Mouse (Mus musculus): Measurements from ENCODE around the gene Enpp6. TPM values are rescaled to one million over a fixed set of nuclear protein-coding genes. Genes with fewer than 3 reads are reported as not detected.

Enpp6 gene
- polyA plus RNA-seq, 2 experiments: 0.49 to 1.7 TPM

- H3K4me3 ChIP-seq (replicated peaks; ENCODE audit: low read length): no peak overlapping the region
- H3K9ac ChIP-seq (ENCODE audit: low read depth, low read length, severe bottlenecking): no peak overlapping the region
- ATAC-seq (ENCODE audit: low FRiP score, low read depth) (no peak), DNase-seq (ENCODE audit: low spot score) (no peak)
- no peaks in the 10 kb centered on the region for H3K27me3 ChIP-seq (ENCODE audit: control insufficient read depth, insufficient read depth, low read length)
- WGBS: 48% methylated on average over 4 of the region's 4 CpGs
- H3K4me1 ChIP-seq (ENCODE audit: control insufficient read depth, insufficient read depth, low read length): no peaks in the 10 kb centered on the region
- no peak for TF ChIP-seq POLR2A (IDR thresholded peaks at IDR 0.05; ENCODE audit: borderline replicate concordance, extremely low read depth, insufficient read depth, insufficient read length)
- H3K4me2 ChIP-seq (replicated peaks; ENCODE audit: low read depth, low read length, severe bottlenecking): no peak overlapping the region
- H3K9me3 ChIP-seq (ENCODE audit: control insufficient read depth, low read length): no peaks in the 10 kb centered on the region
- no peaks in the 10 kb centered on the region for H3K36me3 ChIP-seq (ENCODE audit: control insufficient read depth, insufficient read depth, low read length)
- no peak overlapping the region for H3K27ac ChIP-seq (replicated peaks; ENCODE audit: low read depth, low read length)
Observed at GRCm38 (mm10) chr8:47117336-47117735, 130.6 kb downstream of the Enpp6 start.

GRCm38 (mm10) chr8:47119895-47120294 lies 133.2 kb downstream of the Enpp6 start:
- Histone ChIP-seq H3K9me3 (ENCODE audit: control insufficient read depth, low read length) (no peaks in the 10 kb centered on the region), H3K27ac (replicated peaks; ENCODE audit: low read depth, low read length) (no peak overlapping the region), H3K36me3 (ENCODE audit: control insufficient read depth, insufficient read depth, low read length) (no peaks in the 10 kb centered on the region), H3K9ac (ENCODE audit: low read depth, low read length, severe bottlenecking) (no peak overlapping the region), H3K4me3 (replicated peaks; ENCODE audit: low read length) (no peak overlapping the region), H3K27me3 (ENCODE audit: control insufficient read depth, insufficient read depth, low read length) (no peaks in the 10 kb centered on the region), H3K4me2 (replicated peaks; ENCODE audit: low read depth, low read length, severe bottlenecking) (no peak overlapping the region), H3K4me1 (ENCODE audit: control insufficient read depth, insufficient read depth, low read length) (no peaks in the 10 kb centered on the region)
- TF ChIP-seq POLR2A (IDR thresholded peaks at IDR 0.05; ENCODE audit: borderline replicate concordance, extremely low read depth, insufficient read depth, insufficient read length): no peak
- WGBS: 64% methylated on average over 1 of the region's 1 CpGs
- no peak for ATAC-seq (ENCODE audit: low FRiP score, low read depth)
- DNase-seq (ENCODE audit: low spot score): no peak

- H3K4me1 ChIP-seq (ENCODE audit: control insufficient read depth, insufficient read depth, low read length): no peaks in the 10 kb centered on the region
- H3K27ac ChIP-seq (replicated peaks; ENCODE audit: low read depth, low read length): no peak overlapping the region
- no peaks in the 10 kb centered on the region for H3K9me3 ChIP-seq (ENCODE audit: control insufficient read depth, low read length)
- DNase-seq (ENCODE audit: low spot score) (no peak), ATAC-seq (ENCODE audit: low FRiP score, low read depth) (no peak)
- no peak overlapping the region for H3K9ac ChIP-seq (ENCODE audit: low read depth, low read length, severe bottlenecking)
- no peaks in the 10 kb centered on the region for H3K36me3 ChIP-seq (ENCODE audit: control insufficient read depth, insufficient read depth, low read length)
- 88% methylated on average over 1 of the region's 1 CpGs for WGBS
- TF ChIP-seq POLR2A (IDR thresholded peaks at IDR 0.05; ENCODE audit: borderline replicate concordance, extremely low read depth, insufficient read depth, insufficient read length): no peak
- no peak overlapping the region for H3K4me2 ChIP-seq (replicated peaks; ENCODE audit: low read depth, low read length, severe bottlenecking)
- H3K27me3 ChIP-seq (ENCODE audit: control insufficient read depth, insufficient read depth, low read length): no peaks in the 10 kb centered on the region
- no peak overlapping the region for H3K4me3 ChIP-seq (replicated peaks; ENCODE audit: low read length)
Observed at GRCm38 (mm10) chr8:47128859-47129258, 142.2 kb downstream of the Enpp6 start.

GRCm38 (mm10) chr8:47133381-47133780 lies 146.7 kb downstream of the Enpp6 start:
- ATAC-seq (ENCODE audit: low FRiP score, low read depth) (no peak), DNase-seq (ENCODE audit: low spot score) (no peak)
- Histone ChIP-seq H3K27ac (replicated peaks; ENCODE audit: low read depth, low read length) (no peak overlapping the region), H3K36me3 (ENCODE audit: control insufficient read depth, insufficient read depth, low read length) (no peaks in the 10 kb centered on the region), H3K9me3 (ENCODE audit: control insufficient read depth, low read length) (no peaks in the 10 kb centered on the region), H3K4me1 (ENCODE audit: control insufficient read depth, insufficient read depth, low read length) (peaks cover 16% of the 10 kb centered on the region), H3K4me2 (replicated peaks; ENCODE audit: low read depth, low read length, severe bottlenecking) (no peak overlapping the region), H3K4me3 (replicated peaks; ENCODE audit: low read length) (no peak overlapping the region), H3K9ac (ENCODE audit: low read depth, low read length, severe bottlenecking) (no peak overlapping the region), H3K27me3 (ENCODE audit: control insufficient read depth, insufficient read depth, low read length) (no peaks in the 10 kb centered on the region)
- no peak for TF ChIP-seq POLR2A (IDR thresholded peaks at IDR 0.05; ENCODE audit: borderline replicate concordance, extremely low read depth, insufficient read depth, insufficient read length)
- WGBS: 87% methylated on average over 3 of the region's 3 CpGs

GRCm38 (mm10) chr8:47134736-47135135 lies 148.0 kb downstream of the Enpp6 start:
- no peak for ATAC-seq (ENCODE audit: low FRiP score, low read depth)
- no peak for TF ChIP-seq POLR2A (IDR thresholded peaks at IDR 0.05; ENCODE audit: borderline replicate concordance, extremely low read depth, insufficient read depth, insufficient read length)

GRCm38 (mm10) chr8:47135586-47135985 lies 148.9 kb downstream of the Enpp6 start:
- 7% methylated on average over 9 of the region's 9 CpGs for WGBS

More at GRCm38 (mm10) chr8:47134736-47135135, 148.0 kb downstream of the Enpp6 start:
- Histone ChIP-seq H3K4me2 (replicated peaks; ENCODE audit: low read depth, low read length, severe bottlenecking) (peak overlapping the region; percentile 40), H3K4me3 (replicated peaks; ENCODE audit: low read length) (no peak overlapping the region), H3K4me1 (ENCODE audit: control insufficient read depth, insufficient read depth, low read length) (peaks cover 16% of the 10 kb centered on the region), H3K9ac (ENCODE audit: low read depth, low read length, severe bottlenecking) (no peak overlapping the region), H3K27ac (replicated peaks; ENCODE audit: low read depth, low read length) (no peak overlapping the region), H3K36me3 (ENCODE audit: control insufficient read depth, insufficient read depth, low read length) (no peaks in the 10 kb centered on the region), H3K9me3 (ENCODE audit: control insufficient read depth, low read length) (no peaks in the 10 kb centered on the region; the same call in 1 of the 2 replicates), H3K27me3 (ENCODE audit: control insufficient read depth, insufficient read depth, low read length) (no peaks in the 10 kb centered on the region)
- 23% methylated on average over 11 of the region's 11 CpGs for WGBS
- no peak for DNase-seq (ENCODE audit: low spot score)

More at GRCm38 (mm10) chr8:47135586-47135985, 148.9 kb downstream of the Enpp6 start:
- no peak for TF ChIP-seq POLR2A (IDR thresholded peaks at IDR 0.05; ENCODE audit: borderline replicate concordance, extremely low read depth, insufficient read depth, insufficient read length)
- Histone ChIP-seq H3K9me3 (ENCODE audit: control insufficient read depth, low read length) (no peaks in the 10 kb centered on the region; the same call in 1 of the 2 replicates), H3K4me3 (replicated peaks; ENCODE audit: low read length) (peak overlapping the region; percentile 19), H3K27me3 (ENCODE audit: control insufficient read depth, insufficient read depth, low read length) (no peaks in the 10 kb centered on the region), H3K27ac (replicated peaks; ENCODE audit: low read depth, low read length) (no peak overlapping the region), H3K4me1 (ENCODE audit: control insufficient read depth, insufficient read depth, low read length) (peaks cover 16% of the 10 kb centered on the region), H3K4me2 (replicated peaks; ENCODE audit: low read depth, low read length, severe bottlenecking) (peak overlapping the region; percentile 40), H3K9ac (ENCODE audit: low read depth, low read length, severe bottlenecking) (no peak overlapping the region), H3K36me3 (ENCODE audit: control insufficient read depth, insufficient read depth, low read length) (no peaks in the 10 kb centered on the region)
- peak; percentile 37 for ATAC-seq (ENCODE audit: low FRiP score, low read depth)
- DNase-seq (ENCODE audit: low spot score): no peak
